Mouse (Mus musculus): ENCODE measurements at regions not wholly inside any gene's neighbourhood (a gene's known extent, or its start where the extent isn't known, plus 50 kb on each side); places are given as distances from the start of the nearest gene placed in this dataset.
"Not testable (repeated sequence)": the region's sequence is repeated elsewhere in the genome, so short reads cannot be mapped to it uniquely, and the experiment has no call there.

- H3K36me3 ChIP-seq (ENCODE audit: control insufficient read depth, insufficient read depth, low read length, poor library complexity, severe bottlenecking): no peaks in the 10 kb centered on the region
- H3K27me3 ChIP-seq (ENCODE audit: control insufficient read depth, insufficient read depth, low read length, poor library complexity, severe bottlenecking): no peaks in the 10 kb centered on the region
- DNase-seq (ENCODE audit: low read depth, low spot score): no peak
These were observed 741.4 kb downstream of the Adam6a start for GRCm38 (mm10) chr12:114285082-114285481.

GRCm38 (mm10) chr12:114287041-114287440 is 743.3 kb downstream of the Adam6a start:
- H3K36me3 ChIP-seq (ENCODE audit: control insufficient read depth, insufficient read depth, low read length, poor library complexity, severe bottlenecking): no peaks in the 10 kb centered on the region
- DNase-seq (ENCODE audit: low read depth, low spot score): no peak
- no peaks in the 10 kb centered on the region for H3K27me3 ChIP-seq (ENCODE audit: control insufficient read depth, insufficient read depth, low read length, poor library complexity, severe bottlenecking)

- Histone ChIP-seq H3K27me3 (ENCODE audit: control insufficient read depth, insufficient read depth, low read length, poor library complexity, severe bottlenecking) (no peaks in the 10 kb centered on the region), H3K36me3 (ENCODE audit: control insufficient read depth, insufficient read depth, low read length, poor library complexity, severe bottlenecking) (no peaks in the 10 kb centered on the region)
- peak; percentile 1 for DNase-seq (ENCODE audit: low read depth, low spot score)
These were observed 747.4 kb downstream of the Adam6a start for GRCm38 (mm10) chr12:114291083-114291482.

- H3K27me3 ChIP-seq (ENCODE audit: control insufficient read depth, insufficient read depth, low read length, poor library complexity, severe bottlenecking): no peaks in the 10 kb centered on the region
- DNase-seq (ENCODE audit: low read depth, low spot score): no peak
- H3K36me3 ChIP-seq (ENCODE audit: control insufficient read depth, insufficient read depth, low read length, poor library complexity, severe bottlenecking): no peaks in the 10 kb centered on the region
These were observed 756.1 kb downstream of the Adam6a start for GRCm38 (mm10) chr12:114299771-114300170.

- no peaks in the 10 kb centered on the region for H3K27me3 ChIP-seq (ENCODE audit: control insufficient read depth, insufficient read depth, low read length, poor library complexity, severe bottlenecking)
- peak; percentile 18 for DNase-seq (ENCODE audit: low read depth, low spot score)
- H3K36me3 ChIP-seq (ENCODE audit: control insufficient read depth, insufficient read depth, low read length, poor library complexity, severe bottlenecking): no peaks in the 10 kb centered on the region
These were observed 758.0 kb downstream of the Adam6a start for GRCm38 (mm10) chr12:114301728-114302127.

- Histone ChIP-seq H3K27me3 (ENCODE audit: control insufficient read depth, insufficient read depth, low read length, poor library complexity, severe bottlenecking) (no peaks in the 10 kb centered on the region), H3K36me3 (ENCODE audit: control insufficient read depth, insufficient read depth, low read length, poor library complexity, severe bottlenecking) (no peaks in the 10 kb centered on the region)
- peak; percentile 42 for DNase-seq (ENCODE audit: low read depth, low spot score)
These were observed 788.8 kb downstream of the Adam6a start for GRCm38 (mm10) chr12:114332552-114332951.

- no peaks in the 10 kb centered on the region for H3K27me3 ChIP-seq (ENCODE audit: control insufficient read depth, insufficient read depth, low read length, poor library complexity, severe bottlenecking)
- no peaks in the 10 kb centered on the region for H3K36me3 ChIP-seq (ENCODE audit: control insufficient read depth, insufficient read depth, low read length, poor library complexity, severe bottlenecking)
- DNase-seq (ENCODE audit: low read depth, low spot score): peak; percentile 53
These were observed 822.6 kb downstream of the Adam6a start for GRCm38 (mm10) chr12:114366276-114366675.

GRCm38 (mm10) chr12:114378696-114379350 is 835.1 kb downstream of the Adam6a start:
- DNase-seq (ENCODE audit: low read depth, low spot score): peak; percentile 46
- not testable (repeated sequence) for H3K27me3 ChIP-seq (ENCODE audit: control insufficient read depth, insufficient read depth, low read length, poor library complexity, severe bottlenecking); H3K36me3 ChIP-seq (ENCODE audit: control insufficient read depth, insufficient read depth, low read length, poor library complexity, severe bottlenecking)

GRCm38 (mm10) chr12:114391447-114391846 is 847.7 kb downstream of the Adam6a start:
- no peaks in the 10 kb centered on the region for H3K36me3 ChIP-seq (ENCODE audit: control insufficient read depth, insufficient read depth, low read length, poor library complexity, severe bottlenecking)
- peak; percentile 18 for DNase-seq (ENCODE audit: low read depth, low spot score)
- H3K27me3 ChIP-seq (ENCODE audit: control insufficient read depth, insufficient read depth, low read length, poor library complexity, severe bottlenecking): no peaks in the 10 kb centered on the region

GRCm38 (mm10) chr12:114406206-114406605 is 862.5 kb downstream of the Adam6a start:
- peak; percentile 3 for DNase-seq (ENCODE audit: low read depth, low spot score)
- no peaks in the 10 kb centered on the region for H3K27me3 ChIP-seq (ENCODE audit: control insufficient read depth, insufficient read depth, low read length, poor library complexity, severe bottlenecking)
- H3K36me3 ChIP-seq (ENCODE audit: control insufficient read depth, insufficient read depth, low read length, poor library complexity, severe bottlenecking): no peaks in the 10 kb centered on the region

- H3K27me3 ChIP-seq (ENCODE audit: control insufficient read depth, insufficient read depth, low read length, poor library complexity, severe bottlenecking): no peaks in the 10 kb centered on the region
- peak; percentile 3 for DNase-seq (ENCODE audit: low read depth, low spot score)
These were observed 890.8 kb downstream of the Adam6a start for GRCm38 (mm10) chr12:114434529-114434928.

GRCm38 (mm10) chr12:114462037-114462436 is 918.3 kb downstream of the Adam6a start:
- no peak for DNase-seq (ENCODE audit: low read depth, low spot score)
- Histone ChIP-seq H3K36me3 (ENCODE audit: control insufficient read depth, insufficient read depth, low read length, poor library complexity, severe bottlenecking) (no peaks in the 10 kb centered on the region), H3K27me3 (ENCODE audit: control insufficient read depth, insufficient read depth, low read length, poor library complexity, severe bottlenecking) (no peaks in the 10 kb centered on the region)

More at GRCm38 (mm10) chr12:114434529-114434928, 890.8 kb downstream of the Adam6a start:
- H3K36me3 ChIP-seq (ENCODE audit: control insufficient read depth, insufficient read depth, low read length, poor library complexity, severe bottlenecking): no peaks in the 10 kb centered on the region

GRCm38 (mm10) chr12:114462566-114462965 is 918.9 kb downstream of the Adam6a start:
- Histone ChIP-seq H3K36me3 (ENCODE audit: control insufficient read depth, insufficient read depth, low read length, poor library complexity, severe bottlenecking) (no peaks in the 10 kb centered on the region), H3K27me3 (ENCODE audit: control insufficient read depth, insufficient read depth, low read length, poor library complexity, severe bottlenecking) (no peaks in the 10 kb centered on the region)
- DNase-seq (ENCODE audit: low read depth, low spot score): no peak

GRCm38 (mm10) chr12:114468857-114469256 is 925.1 kb downstream of the Adam6a start:
- H3K27me3 ChIP-seq (ENCODE audit: control insufficient read depth, insufficient read depth, low read length, poor library complexity, severe bottlenecking): no peaks in the 10 kb centered on the region
- no peak for DNase-seq (ENCODE audit: low read depth, low spot score)

GRCm38 (mm10) chr12:114472678-114473077 is 929.0 kb downstream of the Adam6a start:
- DNase-seq (ENCODE audit: low read depth, low spot score): peak; percentile 2
- H3K27me3 ChIP-seq (ENCODE audit: control insufficient read depth, insufficient read depth, low read length, poor library complexity, severe bottlenecking); H3K36me3 ChIP-seq (ENCODE audit: control insufficient read depth, insufficient read depth, low read length, poor library complexity, severe bottlenecking): not testable (repeated sequence)

More at GRCm38 (mm10) chr12:114468857-114469256, 925.1 kb downstream of the Adam6a start:
- H3K36me3 ChIP-seq (ENCODE audit: control insufficient read depth, insufficient read depth, low read length, poor library complexity, severe bottlenecking): no peaks in the 10 kb centered on the region

- peak; percentile 2 for DNase-seq (ENCODE audit: low read depth, low spot score)
- no peaks in the 10 kb centered on the region for H3K27me3 ChIP-seq (ENCODE audit: control insufficient read depth, insufficient read depth, low read length, poor library complexity, severe bottlenecking)
- no peaks in the 10 kb centered on the region for H3K36me3 ChIP-seq (ENCODE audit: control insufficient read depth, insufficient read depth, low read length, poor library complexity, severe bottlenecking)
These were observed 935.0 kb downstream of the Adam6a start for GRCm38 (mm10) chr12:114478741-114479140.

Data from splenic B cell, adult 2 months (primary cell).